Mouse (Mus musculus): ENCODE measurements at regions not wholly inside any gene's neighbourhood (a gene's known extent, or its start where the extent isn't known, plus 50 kb on each side); places are given as distances from the start of the nearest gene placed in this dataset.

- WGBS = 48% methylated on average over 5 of the region's 5 CpGs
- Histone ChIP-seq H3K4me3 (ENCODE audit: low read length) (no peak overlapping the region), H3K4me1 (ENCODE audit: insufficient read depth, low read length) (no peaks in the 10 kb centered on the region), H3K27ac (no peak overlapping the region), H3K9ac (replicated peaks; ENCODE audit: low read length) (no peak overlapping the region), H3K36me3 (ENCODE audit: insufficient read depth, low read length) (no peaks in the 10 kb centered on the region), H3K27me3 (ENCODE audit: insufficient read depth, low read length) (no peaks in the 10 kb centered on the region), H3K9me3 (ENCODE audit: low read length) (no peaks in the 10 kb centered on the region), H3K4me2 (ENCODE audit: low read depth, low read length) (no peak overlapping the region)
- ATAC-seq (peak; percentile 87), DNase-seq (ENCODE audit: low spot score) (peak; percentile 76)
- peak; percentile 24 for TF ChIP-seq CTCF (IDR thresholded peaks at IDR 0.05; ENCODE audit: low read depth)
Measured at GRCm38 (mm10) chr8:30227354-30227753, 2779.9 kb downstream of the Poteg start.

DNA sequence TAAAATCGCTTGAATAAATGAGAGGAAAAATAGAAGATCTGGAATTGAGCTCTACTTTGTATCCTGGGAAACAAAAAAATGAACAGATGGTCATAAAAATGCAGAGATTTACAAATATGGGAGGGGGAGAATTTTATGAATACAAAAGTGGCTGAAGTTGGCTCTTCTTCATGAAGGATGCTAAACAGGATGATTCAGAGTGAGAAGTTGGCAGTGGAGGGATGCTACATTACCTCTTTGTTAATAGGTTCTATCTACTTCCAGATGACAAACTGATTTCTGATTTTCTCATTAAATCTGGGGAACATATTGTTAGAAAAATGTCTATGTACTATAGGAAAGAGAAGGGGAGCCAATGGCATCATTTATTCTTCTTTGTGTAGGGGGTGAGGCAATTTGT, 2785.8 kb downstream of the Poteg start:
- Histone ChIP-seq H3K4me1 (ENCODE audit: insufficient read depth, low read length) (no peaks in the 10 kb centered on the region), H3K4me2 (ENCODE audit: low read depth, low read length) (no peak overlapping the region), H3K36me3 (ENCODE audit: insufficient read depth, low read length) (no peaks in the 10 kb centered on the region), H3K27me3 (ENCODE audit: insufficient read depth, low read length) (no peaks in the 10 kb centered on the region), H3K27ac (no peak overlapping the region), H3K4me3 (ENCODE audit: low read length) (no peak overlapping the region), H3K9me3 (ENCODE audit: low read length) (no peaks in the 10 kb centered on the region), H3K9ac (replicated peaks; ENCODE audit: low read length) (no peak overlapping the region)
- no peak for DNase-seq (ENCODE audit: low spot score)
- TF ChIP-seq CTCF (IDR thresholded peaks at IDR 0.05; ENCODE audit: low read depth) = no peak
- 83% methylated on average over 1 of the region's 1 CpGs for WGBS
- no peak for ATAC-seq

DNA sequence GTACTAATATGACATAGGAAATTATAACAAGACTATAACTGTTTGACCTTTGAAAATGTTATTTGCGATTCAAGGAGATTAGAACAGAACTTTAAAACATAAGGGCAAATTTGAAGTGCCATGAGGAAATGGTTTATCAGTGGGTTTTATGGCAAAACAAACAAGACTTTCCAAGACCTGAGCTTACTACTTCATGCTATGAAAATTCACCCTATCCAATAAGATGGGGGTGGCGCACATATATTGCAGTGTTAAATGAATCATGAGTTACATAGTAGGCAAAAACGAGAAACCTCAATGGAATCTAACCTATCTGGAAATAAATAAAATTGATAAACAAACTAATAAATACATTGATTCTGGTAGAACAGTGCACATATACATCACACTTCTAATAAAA, 2804.3 kb downstream of the Poteg start:
- H3K4me2 ChIP-seq (ENCODE audit: low read depth, low read length) = no peak overlapping the region
- DNase-seq (ENCODE audit: low spot score) (no peak), ATAC-seq (no peak)
- no peaks in the 10 kb centered on the region for H3K4me1 ChIP-seq (ENCODE audit: insufficient read depth, low read length)
- no peaks in the 10 kb centered on the region for H3K9me3 ChIP-seq (ENCODE audit: low read length)
- H3K9ac ChIP-seq (replicated peaks; ENCODE audit: low read length) = no peak overlapping the region
- H3K36me3 ChIP-seq (ENCODE audit: insufficient read depth, low read length) = no peaks in the 10 kb centered on the region
- no peaks in the 10 kb centered on the region for H3K27me3 ChIP-seq (ENCODE audit: insufficient read depth, low read length)
- H3K4me3 ChIP-seq (ENCODE audit: low read length) = no peak overlapping the region
- 93% methylated on average over 3 of the region's 3 CpGs for WGBS
- H3K27ac ChIP-seq = no peak overlapping the region
- TF ChIP-seq CTCF (IDR thresholded peaks at IDR 0.05; ENCODE audit: low read depth) = no peak

DNA sequence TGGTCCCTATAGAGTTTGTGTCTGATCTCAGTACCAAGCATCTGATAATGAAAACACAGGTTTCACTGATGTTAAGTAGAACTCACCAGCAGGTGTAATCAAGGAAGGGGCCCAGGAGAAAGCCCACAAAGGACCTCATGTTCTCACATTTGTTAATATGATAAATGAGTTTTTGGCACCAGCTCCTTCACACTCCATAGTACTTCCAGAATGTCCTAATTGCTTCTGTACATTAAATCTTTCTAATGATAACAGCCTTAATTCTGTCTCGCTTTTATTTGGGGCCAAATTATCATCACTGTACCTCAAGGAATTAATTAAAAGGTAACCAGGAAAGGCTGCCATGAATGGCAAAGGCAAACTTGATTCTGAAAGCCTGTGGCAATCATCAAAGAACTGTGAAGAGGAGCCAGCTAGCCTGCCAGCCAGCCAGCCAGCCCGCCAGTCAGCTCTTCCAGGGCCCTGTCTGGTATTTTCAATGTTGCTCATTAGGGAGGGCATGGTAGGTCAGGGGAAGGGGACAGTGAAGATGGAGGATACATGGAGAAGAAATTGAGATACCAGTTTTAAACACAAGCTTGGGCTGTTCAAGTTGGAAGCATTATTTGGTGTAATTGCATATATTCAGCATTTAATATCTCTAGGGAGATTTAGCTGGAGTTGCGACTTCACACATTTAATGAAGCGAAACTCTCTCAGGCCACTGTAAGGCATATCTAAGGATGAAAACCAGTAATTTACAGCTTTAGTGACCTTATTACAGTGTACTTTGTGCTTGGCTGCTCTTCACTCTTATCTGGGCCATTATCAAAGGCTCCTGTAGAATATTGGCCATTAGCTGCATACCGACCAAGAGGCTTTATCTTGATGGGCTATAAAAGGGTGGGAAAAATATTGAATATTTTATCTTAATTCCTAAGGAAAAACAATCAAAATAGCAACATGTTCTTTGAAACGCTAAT, 2822.8 kb downstream of the Poteg start:
- WGBS = 71% methylated on average over 6 of the region's 6 CpGs
- Histone ChIP-seq H3K27ac (no peak overlapping the region), H3K4me1 (ENCODE audit: insufficient read depth, low read length) (no peaks in the 10 kb centered on the region), H3K9me3 (ENCODE audit: low read length) (no peaks in the 10 kb centered on the region), H3K27me3 (ENCODE audit: insufficient read depth, low read length) (no peaks in the 10 kb centered on the region), H3K9ac (replicated peaks; ENCODE audit: low read length) (no peak overlapping the region), H3K4me2 (ENCODE audit: low read depth, low read length) (no peak overlapping the region), H3K4me3 (ENCODE audit: low read length) (no peak overlapping the region), H3K36me3 (ENCODE audit: insufficient read depth, low read length) (no peaks in the 10 kb centered on the region)
- DNase-seq (ENCODE audit: low spot score) = no peak
- ATAC-seq = no peak
- no peak for TF ChIP-seq CTCF (IDR thresholded peaks at IDR 0.05; ENCODE audit: low read depth)

- H3K27ac ChIP-seq = no peak overlapping the region
- DNase-seq (ENCODE audit: low spot score) (no peak), ATAC-seq (no peak)
- no peak for TF ChIP-seq CTCF (IDR thresholded peaks at IDR 0.05; ENCODE audit: low read depth)
- no peaks in the 10 kb centered on the region for H3K4me1 ChIP-seq (ENCODE audit: insufficient read depth, low read length)
- H3K27me3 ChIP-seq (ENCODE audit: insufficient read depth, low read length) = no peaks in the 10 kb centered on the region
- WGBS = 29% methylated on average over 4 of the region's 4 CpGs
- H3K9ac ChIP-seq (replicated peaks; ENCODE audit: low read length) = no peak overlapping the region
- H3K9me3 ChIP-seq (ENCODE audit: low read length) = no peaks in the 10 kb centered on the region
- no peak overlapping the region for H3K4me2 ChIP-seq (ENCODE audit: low read depth, low read length)
- no peaks in the 10 kb centered on the region for H3K36me3 ChIP-seq (ENCODE audit: insufficient read depth, low read length)
- H3K4me3 ChIP-seq (ENCODE audit: low read length) = no peak overlapping the region
Measured at GRCm38 (mm10) chr8:30289169-30289568, 2841.7 kb downstream of the Poteg start.

DNA sequence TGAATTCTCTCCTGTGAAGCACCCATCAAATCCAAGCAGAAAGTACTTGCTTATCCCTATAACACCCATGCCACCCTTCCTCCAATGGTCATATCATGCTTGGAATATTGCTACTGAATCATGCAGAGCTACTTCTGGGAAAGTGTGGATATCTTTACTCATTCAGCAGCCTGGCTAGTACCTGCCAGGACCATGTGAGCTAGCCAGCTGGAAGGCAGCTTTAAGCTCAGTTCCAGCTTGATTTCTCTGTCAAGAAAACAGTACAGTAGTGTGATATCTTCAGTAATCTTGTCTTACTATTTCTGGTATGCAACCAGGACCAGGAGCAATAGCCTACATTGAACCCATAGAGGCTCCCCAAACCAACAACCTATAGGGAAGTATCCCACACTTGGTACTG, 2883.7 kb downstream of the Poteg start:
- Histone ChIP-seq H3K4me1 (ENCODE audit: insufficient read depth, low read length) (no peaks in the 10 kb centered on the region), H3K4me2 (ENCODE audit: low read depth, low read length) (no peak overlapping the region), H3K9ac (replicated peaks; ENCODE audit: low read length) (no peak overlapping the region), H3K4me3 (ENCODE audit: low read length) (no peak overlapping the region), H3K36me3 (ENCODE audit: insufficient read depth, low read length) (no peaks in the 10 kb centered on the region), H3K27ac (no peak overlapping the region), H3K9me3 (ENCODE audit: low read length) (no peaks in the 10 kb centered on the region), H3K27me3 (ENCODE audit: insufficient read depth, low read length) (no peaks in the 10 kb centered on the region)
- no peak for TF ChIP-seq CTCF (IDR thresholded peaks at IDR 0.05; ENCODE audit: low read depth)
- DNase-seq (ENCODE audit: low spot score) = no peak
- ATAC-seq = no peak

DNA sequence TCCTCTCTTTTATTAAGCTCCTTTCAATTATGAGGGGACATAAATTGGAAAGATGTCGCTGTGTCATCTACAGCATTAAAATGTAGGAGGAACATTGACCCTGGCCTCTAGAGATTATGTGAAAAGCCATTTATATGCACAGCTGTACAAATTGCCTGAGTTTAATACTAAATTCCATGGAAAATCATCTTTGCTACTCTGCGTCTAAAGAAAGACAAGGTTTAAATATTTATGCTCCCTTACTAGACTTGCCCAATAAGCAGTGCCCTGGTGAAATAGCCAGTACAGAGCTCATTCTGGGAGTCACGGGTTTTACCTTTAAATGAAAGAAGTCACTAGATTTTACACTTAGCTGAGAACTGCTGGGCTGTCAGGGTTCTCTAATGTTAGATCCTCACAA, 2885.9 kb downstream of the Poteg start:
- Histone ChIP-seq H3K9ac (replicated peaks; ENCODE audit: low read length) (no peak overlapping the region), H3K27me3 (ENCODE audit: insufficient read depth, low read length) (no peaks in the 10 kb centered on the region), H3K4me3 (ENCODE audit: low read length) (no peak overlapping the region), H3K27ac (no peak overlapping the region), H3K9me3 (ENCODE audit: low read length) (no peaks in the 10 kb centered on the region), H3K4me1 (ENCODE audit: insufficient read depth, low read length) (no peaks in the 10 kb centered on the region), H3K4me2 (ENCODE audit: low read depth, low read length) (no peak overlapping the region), H3K36me3 (ENCODE audit: insufficient read depth, low read length) (no peaks in the 10 kb centered on the region)
- WGBS = 63% methylated on average over 3 of the region's 3 CpGs
- TF ChIP-seq CTCF (IDR thresholded peaks at IDR 0.05; ENCODE audit: low read depth) = no peak
- ATAC-seq (no peak), DNase-seq (ENCODE audit: low spot score) (no peak)

Data from hindbrain, postnatal 0 days (tissue).